Mouse (Mus musculus): ENCODE results near the gene Hist1h3g.

Hist1h3g gene

DNA sequence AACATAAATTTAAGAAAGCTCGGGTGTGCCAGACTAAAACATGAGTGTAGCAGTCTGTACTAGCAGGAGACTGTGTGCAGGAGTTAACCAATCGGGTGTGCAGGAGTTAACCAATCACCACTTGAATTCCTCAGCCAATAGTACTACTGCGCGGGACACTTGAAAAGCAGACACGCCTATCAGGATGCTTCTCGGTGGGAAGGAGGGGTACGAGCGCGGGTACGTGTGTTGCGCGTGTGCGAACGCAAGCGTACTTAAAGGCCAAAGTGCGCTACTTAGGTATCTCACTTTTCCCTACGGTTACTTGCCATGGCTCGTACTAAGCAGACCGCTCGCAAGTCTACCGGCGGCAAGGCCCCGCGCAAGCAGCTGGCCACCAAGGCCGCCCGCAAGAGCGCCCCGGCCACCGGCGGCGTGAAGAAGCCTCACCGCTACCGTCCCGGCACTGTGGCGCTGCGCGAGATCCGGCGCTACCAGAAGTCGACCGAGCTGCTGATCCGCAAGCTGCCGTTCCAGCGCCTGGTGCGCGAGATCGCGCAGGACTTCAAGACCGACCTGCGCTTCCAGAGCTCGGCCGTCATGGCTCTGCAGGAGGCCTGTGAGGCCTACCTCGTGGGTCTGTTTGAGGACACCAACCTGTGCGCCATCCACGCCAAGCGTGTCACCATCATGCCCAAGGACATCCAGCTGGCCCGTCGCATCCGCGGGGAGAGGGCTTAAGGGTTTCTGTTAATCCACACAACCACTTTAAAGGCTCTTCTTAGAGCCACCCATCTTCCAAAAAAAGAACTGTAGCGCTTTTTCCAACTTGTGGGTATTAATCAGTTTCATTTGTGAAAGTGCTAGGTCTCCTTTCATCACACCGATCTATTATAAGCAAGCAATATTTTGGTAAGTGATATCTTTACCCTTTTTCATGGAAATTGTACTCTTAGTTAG is at the start of gene Hist1h3g:
TSS of gene Hist1h3g (plus strand) at position 286 of the 939 bp plus-strand sequence.
- DNase-seq (ENCODE audit: low spot score in 2 of 2) = peak; percentile 87 to 92

DNA sequence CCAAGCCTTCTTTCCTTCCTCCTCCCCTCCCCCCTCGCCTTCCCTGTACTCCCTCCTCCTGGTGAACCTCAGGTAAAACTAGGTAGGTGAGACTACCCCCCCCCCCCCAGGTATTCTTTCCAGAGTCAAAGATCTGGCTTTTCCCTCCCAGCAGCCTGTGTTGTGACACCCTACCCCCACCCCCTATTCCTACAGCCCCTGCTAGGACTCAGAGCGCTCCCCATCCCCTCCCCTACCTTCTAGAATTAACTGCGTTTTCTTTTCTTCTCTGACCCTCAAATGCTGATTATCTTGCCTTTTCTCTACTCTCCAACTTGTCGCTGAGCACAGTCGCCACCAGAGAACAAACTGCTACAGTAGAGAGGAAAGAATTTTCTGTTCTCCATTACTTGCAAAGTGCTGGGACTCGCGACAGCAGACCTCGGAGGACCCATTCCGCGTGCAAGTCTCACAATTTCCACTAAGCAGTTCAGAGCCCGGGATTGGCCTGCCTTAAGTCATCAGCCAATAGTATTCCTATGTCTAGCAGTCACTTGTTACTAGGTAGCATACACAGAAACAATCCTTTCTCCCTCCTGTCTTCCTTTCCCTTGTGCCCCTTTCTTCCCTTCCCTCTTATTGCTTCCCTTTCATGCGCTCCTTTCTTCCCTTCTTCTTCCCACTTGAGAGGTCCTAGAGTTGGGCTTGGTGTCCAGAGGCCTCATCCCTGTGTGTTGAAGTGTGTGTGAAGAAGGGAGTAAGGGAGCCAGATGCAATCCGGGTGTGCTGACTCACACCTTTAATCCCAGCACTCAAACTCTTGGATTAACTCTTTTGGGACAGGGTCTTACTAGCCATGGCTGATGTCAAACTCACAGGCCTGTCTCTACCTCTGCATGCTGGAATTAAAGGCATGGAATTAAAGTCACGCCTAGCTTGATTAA is 46.6 kb upstream of the Hist1h3g start, which contains the start of gene Btn2a2:
TSS of gene Btn2a2 (minus strand) at position 458 of the 923 bp plus-strand sequence.
- DNase-seq (ENCODE audit: low spot score in 2 of 2) = peak; percentile 59 to 64

DNA sequence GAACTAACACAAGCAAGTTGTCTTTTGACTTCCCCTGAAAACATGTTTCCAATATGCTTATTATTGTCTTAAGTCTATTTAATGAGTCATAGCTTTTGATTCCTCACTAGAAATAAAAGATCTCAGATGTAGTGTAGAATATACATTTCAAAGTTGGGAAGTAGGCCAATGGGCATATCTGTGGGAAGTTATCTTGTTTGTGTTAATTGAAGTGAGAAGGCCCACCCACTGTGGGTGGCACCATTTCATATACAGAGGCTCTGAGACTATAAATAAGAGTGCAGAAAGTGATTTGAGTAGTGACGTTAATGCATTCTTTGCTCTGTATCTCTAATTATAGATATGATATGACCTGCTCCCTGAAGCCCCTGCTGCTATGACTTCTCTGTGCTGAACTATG is 44.4 kb upstream of the Hist1h3g start:
- no peak for DNase-seq (ENCODE audit: low spot score in 2 of 2)

DNA sequence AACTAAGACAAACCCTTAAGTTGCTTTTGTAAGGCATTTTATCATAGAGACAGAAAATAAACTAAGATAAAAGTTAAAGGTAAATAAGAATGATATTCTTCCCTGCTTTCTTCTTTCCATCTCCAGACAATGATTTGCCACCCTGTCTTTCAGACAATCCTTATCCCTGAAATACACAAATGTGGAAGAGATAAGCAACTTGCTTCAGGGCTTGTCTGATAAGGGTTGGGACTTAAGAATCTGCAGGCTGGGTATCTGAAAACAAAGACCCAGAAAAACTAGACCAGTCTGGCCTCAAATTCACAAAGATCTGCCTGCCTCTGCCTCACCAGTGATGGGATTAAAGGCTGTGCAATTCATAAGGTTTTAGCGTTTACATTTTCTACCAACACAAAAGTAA is 44.0 kb upstream of the Hist1h3g start:
- DNase-seq (ENCODE audit: low spot score in 2 of 2) = no peak

DNA sequence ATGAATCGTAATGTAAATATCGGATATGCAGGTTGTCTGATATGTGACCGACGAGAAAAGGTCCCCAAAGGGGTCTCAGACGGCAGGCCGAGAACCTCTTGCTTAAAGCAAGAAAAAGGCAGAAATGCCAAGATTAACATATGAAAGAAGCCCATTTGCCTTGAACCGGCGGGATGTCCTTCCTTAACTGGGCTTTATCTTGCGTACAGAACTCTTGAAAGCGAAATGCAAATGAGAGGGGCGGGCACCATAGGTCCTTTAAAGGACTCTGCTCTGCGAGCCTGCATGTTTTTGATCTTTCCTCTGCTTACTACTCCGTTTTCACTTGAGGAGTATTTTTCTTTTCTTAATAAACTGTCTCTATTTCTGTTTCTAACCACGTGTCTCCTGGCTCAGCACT is 43.2 kb upstream of the Hist1h3g start:
- DNase-seq (ENCODE audit: low spot score in 2 of 2) = peak in 1 of 2 experiments; percentile 7

DNA sequence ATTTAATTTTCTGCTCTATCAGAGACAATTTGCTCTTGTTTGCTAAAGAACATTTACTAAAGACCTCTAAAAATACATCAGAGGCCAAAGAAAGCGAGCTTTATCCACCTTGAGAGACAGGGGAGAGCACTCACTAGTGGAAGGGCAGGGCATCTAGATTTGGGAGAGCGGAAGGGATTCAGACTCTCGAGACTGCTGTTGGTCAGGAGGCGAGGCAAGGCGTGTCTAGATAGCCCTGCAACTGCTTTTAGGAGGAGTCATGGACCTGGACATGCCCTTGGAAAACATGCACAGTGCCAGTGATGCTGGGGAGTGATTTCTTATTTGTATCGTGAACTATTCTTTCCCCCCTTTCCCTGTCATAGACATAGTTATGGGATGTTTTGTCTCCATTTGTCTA is 39.7 kb upstream of the Hist1h3g start:
- no peak for DNase-seq (ENCODE audit: low spot score in 2 of 2)

DNA sequence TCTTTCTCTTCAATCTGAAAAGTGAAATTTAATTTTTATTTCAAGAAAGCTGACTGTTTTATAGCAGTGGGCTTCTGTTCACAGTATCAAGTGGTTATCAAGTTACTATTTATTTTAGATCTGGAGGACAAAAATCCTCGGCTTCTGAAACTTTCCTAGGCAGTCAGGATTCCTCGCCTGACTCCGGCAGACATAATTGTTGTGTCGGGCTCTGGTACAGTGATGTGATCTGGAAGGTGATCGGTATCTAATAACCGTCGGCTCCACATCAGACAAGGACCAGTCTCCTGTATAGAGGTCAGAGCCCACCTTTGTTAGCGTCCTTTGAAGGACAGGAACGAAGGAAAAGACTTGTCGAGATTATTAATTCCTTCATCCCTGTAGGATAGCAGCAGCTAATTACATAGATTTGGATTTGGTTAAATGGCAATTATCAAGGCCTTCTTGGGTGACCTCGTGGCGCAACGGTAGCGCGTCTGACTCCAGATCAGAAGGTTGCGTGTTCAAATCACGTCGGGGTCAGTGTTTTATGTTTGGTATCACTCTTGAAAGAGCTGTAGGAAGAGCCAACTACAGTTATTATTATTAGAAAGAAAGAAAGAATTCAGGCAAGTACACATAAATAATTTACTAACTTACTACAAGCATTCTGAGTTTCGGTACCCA is 37.4 kb upstream of the Hist1h3g start:
- no peak for DNase-seq (ENCODE audit: low spot score in 2 of 2)

DNA sequence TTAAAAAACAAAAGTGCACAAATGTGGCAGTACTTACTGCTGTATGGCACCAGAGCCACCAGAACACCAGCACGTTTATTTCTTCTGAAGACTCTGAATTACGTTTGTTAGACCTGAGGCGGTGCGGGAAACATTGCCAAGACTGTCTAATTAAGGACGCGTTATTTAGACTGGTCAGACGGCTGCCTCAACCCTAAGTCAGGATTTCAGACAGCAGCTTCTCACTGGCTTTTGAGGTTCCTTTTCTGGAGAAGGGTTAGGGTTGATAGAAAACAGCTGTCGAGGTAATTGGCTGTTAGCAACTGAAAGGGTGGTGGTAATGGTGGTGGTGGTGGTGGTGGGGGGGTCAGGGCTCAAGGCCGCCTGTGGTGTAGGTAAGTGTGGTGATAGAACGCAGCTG is 36.6 kb upstream of the Hist1h3g start:
- DNase-seq (ENCODE audit: low spot score in 2 of 2) = no peak

DNA sequence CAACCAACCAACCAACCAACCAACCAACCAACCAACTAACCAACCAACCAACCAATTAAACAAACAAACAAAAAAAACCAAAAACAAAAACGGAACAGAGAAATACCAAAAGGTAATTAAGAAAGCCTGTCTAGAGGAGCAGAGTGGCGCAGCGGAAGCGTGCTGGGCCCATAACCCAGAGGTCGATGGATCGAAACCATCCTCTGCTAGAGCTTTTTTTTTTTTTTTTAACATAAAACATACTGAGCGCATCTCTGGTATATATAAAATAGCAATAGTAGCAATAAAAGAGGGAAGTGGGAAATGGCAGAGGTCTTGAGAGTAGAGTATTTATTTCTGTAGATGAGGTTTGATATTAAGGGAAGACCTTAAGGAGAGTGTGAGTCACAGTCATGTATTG is 35.3 kb upstream of the Hist1h3g start:
- DNase-seq (ENCODE audit: low spot score in 2 of 2) = no peak

DNA sequence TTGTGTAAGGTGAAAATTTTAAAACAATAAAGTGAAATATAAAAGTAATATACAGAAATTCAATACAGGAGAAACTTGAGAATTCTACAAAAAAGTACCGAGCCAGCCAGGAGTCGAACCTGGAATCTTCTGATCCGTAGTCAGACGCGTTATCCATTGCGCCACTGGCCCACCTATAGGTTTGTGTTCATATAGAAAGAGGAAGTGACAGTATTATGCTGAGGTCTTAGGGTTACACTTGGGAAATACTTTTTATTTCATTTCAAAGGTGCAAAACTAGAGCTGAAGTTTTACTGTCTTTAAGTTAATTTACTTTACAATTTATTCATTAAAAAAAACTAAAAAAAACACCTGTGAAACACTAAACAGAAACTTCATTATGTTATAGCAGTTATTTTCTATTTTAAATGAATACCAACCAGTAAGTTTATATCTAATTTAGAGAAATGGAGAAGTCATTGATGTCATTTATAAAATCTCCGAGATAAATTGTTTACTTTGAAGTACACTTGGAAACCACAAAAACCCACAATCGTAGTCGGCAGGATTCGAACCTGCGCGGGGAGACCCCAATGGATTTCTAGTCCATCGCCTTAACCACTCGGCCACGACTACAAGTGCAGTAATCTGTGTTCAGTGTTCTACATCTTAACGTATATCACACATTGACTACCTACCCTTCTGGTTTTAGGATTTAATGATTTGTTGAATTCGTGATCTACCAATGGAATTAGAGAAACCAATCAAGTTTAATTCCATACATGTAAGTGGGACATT is 34.6 kb upstream of the Hist1h3g start:
- peak; percentile 50 to 69 for DNase-seq (ENCODE audit: low spot score in 2 of 2)

DNA sequence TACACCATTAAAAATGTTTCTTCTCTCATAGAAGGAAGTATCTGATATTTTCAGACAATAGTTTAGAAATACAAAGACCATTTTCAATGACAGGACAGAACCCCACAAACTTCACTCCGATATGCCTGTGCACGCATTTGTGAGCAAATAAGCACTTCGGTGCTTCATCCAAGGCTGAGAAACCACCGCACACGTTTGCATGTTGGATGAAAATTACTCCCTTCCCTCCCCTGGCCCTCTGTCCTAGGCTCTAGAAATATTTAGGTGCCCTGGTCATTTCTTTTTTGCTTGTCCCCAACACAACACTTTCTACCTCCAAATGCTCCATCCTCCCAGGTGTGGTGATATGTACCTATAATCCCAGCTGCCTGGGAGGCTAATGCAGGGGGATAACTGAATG is 33.7 kb upstream of the Hist1h3g start:
- no peak for DNase-seq (ENCODE audit: low spot score in 2 of 2)

DNA sequence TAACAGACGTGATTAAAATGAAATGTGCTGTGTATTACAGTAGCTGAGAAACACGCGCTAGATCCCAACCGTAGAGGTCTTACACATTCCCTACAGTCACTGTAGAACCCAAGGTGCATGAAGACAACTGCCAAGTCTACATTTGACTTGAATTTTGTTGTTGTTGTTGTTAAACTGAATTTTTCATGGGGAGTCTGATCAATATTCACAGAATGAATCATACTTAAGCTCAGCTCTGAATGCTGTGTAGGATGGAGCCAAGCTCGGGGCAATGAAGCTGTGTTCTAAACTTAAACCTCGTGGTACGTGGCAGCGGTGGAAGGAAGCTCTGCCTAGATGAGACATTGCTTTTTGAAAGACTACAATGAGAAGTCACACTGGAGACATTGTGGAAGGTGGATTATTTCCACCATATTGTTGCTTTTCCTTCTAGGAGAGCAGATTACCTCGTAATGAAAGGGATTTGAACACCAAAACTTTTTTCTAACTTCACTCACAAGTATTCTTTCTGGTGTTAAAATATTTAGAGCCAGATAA is 33.1 kb upstream of the Hist1h3g start:
- DNase-seq (ENCODE audit: low spot score in 2 of 2) = no peak

DNA sequence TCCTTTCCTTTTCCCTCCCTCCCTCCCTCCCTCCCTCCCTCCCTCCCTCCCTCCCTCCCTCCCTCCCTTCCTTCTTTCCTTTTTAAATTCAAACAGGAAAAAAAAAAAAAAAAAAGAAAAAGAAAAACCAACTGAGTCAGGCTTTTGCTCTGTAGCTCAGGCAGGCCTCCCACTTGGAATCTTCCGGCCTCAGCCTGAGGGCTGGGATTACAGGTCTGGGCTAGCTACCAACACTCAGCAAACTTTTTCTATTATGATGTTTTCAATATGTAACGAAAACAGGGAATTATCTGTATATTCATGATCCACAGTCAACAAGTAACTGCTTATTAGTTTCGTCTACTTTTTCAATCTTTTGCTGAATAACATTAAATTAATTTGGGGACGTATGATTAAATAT is 32.3 kb upstream of the Hist1h3g start:
- no peak for DNase-seq (ENCODE audit: low spot score in 2 of 2)

DNA sequence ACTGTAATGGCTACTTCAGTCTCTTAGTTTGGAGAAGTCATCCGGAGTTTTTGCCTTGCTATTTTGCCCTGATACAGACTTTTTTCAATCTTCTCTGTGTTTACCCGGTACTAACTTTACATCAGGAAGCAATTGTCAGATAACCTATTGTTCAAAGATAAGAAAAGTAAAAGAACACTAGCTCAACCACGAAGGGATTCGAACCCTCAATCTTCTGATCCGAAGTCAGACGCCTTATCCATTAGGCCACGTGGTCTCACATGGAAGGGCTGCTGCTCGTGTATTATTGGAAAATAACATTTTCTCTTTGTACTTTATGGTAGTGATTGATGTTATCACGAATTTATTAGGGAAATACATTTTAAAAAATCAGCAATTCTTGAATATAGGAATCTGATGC is 31.4 kb upstream of the Hist1h3g start:
- peak; percentile 21 to 50 for DNase-seq (ENCODE audit: low spot score in 2 of 2)

DNA sequence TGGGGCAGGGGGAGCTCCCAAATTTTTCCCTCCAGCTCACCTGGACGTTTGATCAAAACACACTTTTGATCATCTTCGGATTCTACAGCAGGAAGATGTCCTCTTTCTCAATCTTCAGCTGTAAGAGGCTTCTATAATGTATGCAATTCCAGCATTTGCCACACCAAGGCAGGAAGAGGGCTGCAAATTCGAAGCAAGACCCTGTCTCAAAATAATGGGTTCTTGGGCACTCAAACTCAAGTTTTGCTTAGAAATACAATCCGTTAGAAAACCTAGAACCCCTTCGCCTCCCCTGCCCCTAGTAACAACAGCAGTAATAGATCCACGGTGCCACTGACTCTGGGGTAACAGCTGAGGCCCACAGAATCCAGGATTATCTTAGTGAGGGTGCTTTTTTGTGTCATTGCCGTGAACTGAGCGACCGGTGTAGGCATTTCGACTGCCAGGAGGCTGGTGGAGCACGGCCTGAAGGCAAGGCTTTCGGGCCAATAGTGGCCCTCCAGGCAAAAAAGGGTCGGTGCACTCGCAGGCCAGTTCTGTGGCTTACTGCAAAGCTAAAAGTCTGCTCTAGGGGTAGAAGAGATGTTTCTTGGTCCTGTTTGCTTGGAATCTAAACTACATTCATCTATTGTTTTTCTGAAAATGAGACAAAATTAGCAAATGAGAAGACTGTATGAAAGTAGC is 29.4 kb upstream of the Hist1h3g start:
- DNase-seq (ENCODE audit: low spot score in 2 of 2) = no peak

DNA sequence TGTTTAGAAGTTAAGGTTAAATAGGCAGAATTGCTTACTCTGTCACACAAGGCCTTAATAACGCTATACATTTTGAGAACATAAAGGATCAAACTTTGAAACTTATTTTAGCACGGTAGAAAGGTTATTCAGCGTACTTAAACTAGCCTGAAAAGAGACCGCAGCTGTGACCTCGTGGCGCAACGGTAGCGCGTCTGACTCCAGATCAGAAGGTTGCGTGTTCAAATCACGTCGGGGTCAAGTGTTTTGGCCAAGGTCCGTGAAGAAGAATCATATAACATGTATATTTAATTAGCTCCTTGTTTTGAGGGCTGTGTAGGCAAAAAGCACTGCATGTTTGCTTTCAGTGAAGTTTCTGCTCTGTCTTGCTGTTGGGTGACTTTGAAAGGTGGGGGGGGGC is 28.9 kb upstream of the Hist1h3g start:
- DNase-seq (ENCODE audit: low spot score in 2 of 2) = peak; percentile 41 to 44

DNA sequence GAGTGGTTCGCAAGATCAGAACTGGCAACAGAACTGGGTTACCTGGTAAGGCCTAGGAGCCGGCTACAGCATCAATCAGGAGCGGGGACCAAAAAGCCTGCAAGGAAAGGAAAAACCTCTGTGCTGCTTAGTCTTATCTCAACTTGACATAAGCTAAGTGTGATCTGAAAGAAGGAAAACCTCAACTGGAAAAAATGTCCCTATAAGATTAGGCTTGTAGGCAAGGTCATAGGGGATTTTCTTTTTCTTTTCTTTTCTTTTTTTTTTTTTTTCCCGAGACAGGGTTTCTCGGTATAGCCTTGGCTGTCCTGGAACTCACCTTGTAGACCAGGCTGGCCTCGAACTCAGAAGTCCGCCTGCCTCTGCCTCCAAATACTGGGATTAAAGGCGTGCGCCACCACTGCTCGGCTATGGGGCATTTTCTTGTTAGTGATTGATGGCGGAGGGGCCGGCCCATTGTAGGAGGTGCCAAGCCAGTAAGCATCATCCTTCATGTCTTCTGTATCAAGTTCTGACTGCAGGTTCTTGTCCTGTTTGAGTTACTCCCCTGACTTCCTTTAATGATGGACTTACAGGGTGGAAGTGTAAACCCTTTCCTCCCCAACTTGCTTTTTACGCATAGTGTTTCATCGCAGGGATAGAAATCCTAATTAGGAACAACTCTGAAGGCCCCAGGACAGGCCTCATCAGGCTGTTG is 28.3 kb upstream of the Hist1h3g start:
- DNase-seq (ENCODE audit: low spot score in 2 of 2) = no peak

DNA sequence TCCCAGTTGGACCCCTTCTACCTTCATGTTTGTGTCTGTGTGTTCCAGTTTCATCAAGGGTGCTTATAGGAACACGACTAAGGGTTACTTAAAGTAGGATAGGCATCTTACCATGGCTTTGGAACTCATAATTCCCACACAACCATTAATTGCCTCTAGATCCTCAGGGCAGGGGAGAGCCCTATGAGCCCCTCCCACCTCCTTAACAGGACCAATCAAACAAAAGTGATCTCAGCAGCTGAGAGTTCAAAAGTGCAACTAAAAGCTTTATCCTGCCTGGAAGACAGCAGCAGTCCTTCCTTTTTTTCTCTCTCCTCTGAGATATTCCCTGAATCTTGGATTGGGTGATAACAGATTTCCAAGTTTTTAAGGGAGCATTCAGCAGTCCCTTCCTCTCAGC is 25.1 kb upstream of the Hist1h3g start:
- DNase-seq (ENCODE audit: low spot score in 2 of 2) = no peak

DNA sequence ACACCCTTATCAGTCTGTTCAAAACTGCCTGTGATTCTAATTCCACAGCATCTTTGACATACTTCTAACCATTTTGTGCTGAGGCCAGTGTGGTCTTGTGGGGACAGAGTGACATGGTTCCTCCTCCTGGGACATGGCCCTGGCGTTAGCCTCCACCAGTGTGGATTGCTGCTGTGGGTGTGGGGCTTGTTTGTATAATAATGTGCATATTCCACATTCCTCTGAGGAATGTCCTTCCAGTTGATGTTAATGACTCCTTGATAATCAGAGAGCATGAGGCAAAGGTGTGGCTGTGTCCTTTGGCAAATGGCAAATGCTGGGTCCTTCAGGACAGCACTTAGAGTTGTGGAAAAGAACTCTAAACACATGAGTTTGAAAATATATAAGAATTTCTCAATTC is 21.7 kb upstream of the Hist1h3g start:
- no peak for DNase-seq (ENCODE audit: low spot score in 2 of 2)

DNA sequence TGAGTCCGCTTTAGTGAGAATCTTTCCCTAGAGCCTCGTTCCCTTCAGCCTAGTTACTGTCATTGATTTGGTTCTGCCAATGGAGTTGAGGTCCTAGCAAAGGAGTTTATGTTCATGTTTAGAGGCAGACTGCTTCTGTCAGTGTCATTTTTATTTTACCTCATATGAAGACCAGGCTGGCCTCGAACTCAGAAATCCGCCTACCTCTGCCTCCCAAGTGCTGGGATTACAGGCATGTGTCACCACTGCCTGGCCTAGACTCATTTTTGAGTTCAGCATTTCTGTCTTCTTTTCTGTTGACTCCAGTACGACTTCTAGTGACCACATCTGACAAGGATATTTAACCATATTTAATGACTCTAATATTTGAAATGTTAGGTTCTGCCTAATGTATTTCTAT is 19.9 kb upstream of the Hist1h3g start:
- DNase-seq (ENCODE audit: low spot score in 2 of 2) = no peak
